Mouse (Mus musculus): ENCODE results near the gene Gm10334. TPM values are rescaled to one million over a fixed set of nuclear protein-coding genes. Genes with fewer than 3 reads are reported as not detected.
"Not testable (repeated sequence)": the region's sequence is repeated elsewhere in the genome, so short reads cannot be mapped to it uniquely, and the experiment has no call there.

Gm10334 gene
- not detected in 2 replicates for polyA plus RNA-seq (2014; fragmentation: Nextera tagmentation; extraction: Ambion mirVana)

DNA sequence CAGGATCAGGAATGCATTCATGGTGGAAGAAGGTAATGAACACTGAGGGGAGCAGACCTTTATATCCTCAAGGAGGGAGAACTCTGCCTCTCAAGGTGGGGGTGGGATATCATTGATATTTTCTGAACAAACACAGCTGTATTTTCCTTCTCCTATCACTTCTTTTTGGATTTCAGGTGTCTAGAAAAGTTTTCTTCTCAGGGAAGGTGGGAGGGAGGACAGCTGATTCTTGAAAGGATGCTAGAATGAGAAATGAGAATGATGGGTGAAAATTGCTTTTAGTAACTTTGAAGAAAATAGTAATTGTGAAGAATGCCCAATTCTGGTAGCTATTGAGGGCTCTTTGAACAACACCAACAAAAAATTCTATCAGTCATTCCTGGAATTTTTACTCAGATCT lies at the start of gene Gm10334:
Gene Gm10334 (minus strand): TSS at position 101 of the 400 bp plus-strand sequence.
- H3K27me3 ChIP-seq (replicated peaks; ENCODE audit: control insufficient read depth, insufficient read depth, low read length); H3K36me3 ChIP-seq (ENCODE audit: control insufficient read depth, insufficient read depth, low read length); H3K27ac ChIP-seq (replicated peaks; ENCODE audit: low read depth, low read length); DNase-seq (ENCODE audit: low spot score); H3K9ac ChIP-seq (ENCODE audit: low read depth, low read length); H3K9me3 ChIP-seq (ENCODE audit: control insufficient read depth, low read length); H3K4me2 ChIP-seq (ENCODE audit: low read depth, low read length); H3K4me3 ChIP-seq (ENCODE audit: low read depth, low read length); ATAC-seq (ENCODE audit: low read depth); H3K4me1 ChIP-seq (ENCODE audit: control insufficient read depth, insufficient read depth, low read length): not testable (repeated sequence)

DNA sequence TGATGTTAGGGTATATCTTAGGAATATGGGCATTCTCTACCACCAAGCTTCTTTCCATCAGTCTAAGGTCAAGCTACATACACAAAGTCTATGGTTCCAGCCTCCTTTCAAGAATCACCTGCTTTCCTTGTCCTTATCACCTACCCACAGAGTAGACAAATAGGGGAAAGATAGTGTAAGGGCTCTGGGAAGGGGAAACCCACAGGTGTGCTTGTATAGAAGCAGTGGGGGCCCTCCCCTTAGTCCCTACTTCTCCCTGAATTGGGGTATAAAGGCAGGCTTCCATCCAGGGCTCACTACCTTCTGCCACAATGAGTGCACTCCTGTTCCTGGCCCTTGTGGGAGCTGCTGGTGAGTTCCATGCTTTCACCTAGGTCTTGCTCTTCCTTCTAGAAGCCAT lies 12.7 kb upstream of the Gm10334 start, which contains the start of gene Prss1:
Gene Prss1 (plus strand): TSS at position 301 of the 400 bp plus-strand sequence.
- not testable (repeated sequence) for ATAC-seq (ENCODE audit: low read depth); H3K36me3 ChIP-seq (ENCODE audit: control insufficient read depth, insufficient read depth, low read length); H3K4me1 ChIP-seq (ENCODE audit: control insufficient read depth, insufficient read depth, low read length); H3K4me2 ChIP-seq (ENCODE audit: low read depth, low read length); H3K9ac ChIP-seq (ENCODE audit: low read depth, low read length); H3K9me3 ChIP-seq (ENCODE audit: control insufficient read depth, low read length); H3K4me3 ChIP-seq (ENCODE audit: low read depth, low read length); H3K27ac ChIP-seq (replicated peaks; ENCODE audit: low read depth, low read length); H3K27me3 ChIP-seq (replicated peaks; ENCODE audit: control insufficient read depth, insufficient read depth, low read length); DNase-seq (ENCODE audit: low spot score)

DNA sequence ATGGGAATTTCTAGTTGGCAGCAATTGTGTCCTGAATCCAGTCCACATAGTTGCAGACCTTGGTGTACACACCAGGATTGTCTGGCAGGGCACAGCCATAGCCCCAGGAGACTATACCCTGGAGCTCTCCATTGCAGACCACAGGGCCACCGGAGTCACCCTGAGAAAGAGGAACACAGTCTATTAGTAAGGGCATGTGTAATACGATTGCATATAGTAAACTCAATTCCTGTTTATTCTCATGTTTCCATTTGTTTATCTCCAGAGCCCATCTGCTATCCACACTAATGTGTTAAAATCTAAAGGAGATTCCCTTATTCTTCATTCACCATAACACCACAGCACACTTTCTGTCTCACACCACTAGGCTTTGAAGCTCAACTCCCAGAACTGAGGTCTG lies 3.7 kb downstream of the Gm10334 start:
- H3K4me1 ChIP-seq (ENCODE audit: control insufficient read depth, insufficient read depth, low read length); H3K4me2 ChIP-seq (ENCODE audit: low read depth, low read length); ATAC-seq (ENCODE audit: low read depth); H3K27me3 ChIP-seq (replicated peaks; ENCODE audit: control insufficient read depth, insufficient read depth, low read length); H3K36me3 ChIP-seq (ENCODE audit: control insufficient read depth, insufficient read depth, low read length); H3K4me3 ChIP-seq (ENCODE audit: low read depth, low read length); H3K9me3 ChIP-seq (ENCODE audit: control insufficient read depth, low read length); H3K27ac ChIP-seq (replicated peaks; ENCODE audit: low read depth, low read length); H3K9ac ChIP-seq (ENCODE audit: low read depth, low read length); DNase-seq (ENCODE audit: low spot score): not testable (repeated sequence)
- WGBS = no CpG with 5 or more reads among the region's 2 CpGs

Other genes starting within 250 kb of the Gm10334 start
- not detected in 2 replicates for gene Try4, start 143.9 kb downstream of the Gm10334 start, polyA plus RNA-seq (2014; fragmentation: Nextera tagmentation; extraction: Ambion mirVana)
- gene Try5, start 129.3 kb downstream of the Gm10334 start, polyA plus RNA-seq (2014; fragmentation: Nextera tagmentation; extraction: Ambion mirVana) = not detected in 2 replicates
- not detected in 2 replicates for gene Try10, start 92.0 kb downstream of the Gm10334 start, polyA plus RNA-seq (2014; fragmentation: Nextera tagmentation; extraction: Ambion mirVana)
- not detected in 2 replicates for gene Prss3, start 68.5 kb downstream of the Gm10334 start, polyA plus RNA-seq (2014; fragmentation: Nextera tagmentation; extraction: Ambion mirVana)
- not detected in 2 replicates for gene Gm5771, start 53.8 kb downstream of the Gm10334 start, polyA plus RNA-seq (2014; fragmentation: Nextera tagmentation; extraction: Ambion mirVana)
- not detected in 2 replicates for gene Prss1, start 12.8 kb upstream of the Gm10334 start, polyA plus RNA-seq (2014; fragmentation: Nextera tagmentation; extraction: Ambion mirVana)
- gene Prss2, start 75.6 kb upstream of the Gm10334 start, polyA plus RNA-seq (2014; fragmentation: Nextera tagmentation; extraction: Ambion mirVana) = not detected in 2 replicates
- gene Ephb6, start 159.3 kb upstream of the Gm10334 start, polyA plus RNA-seq (2014; fragmentation: Nextera tagmentation; extraction: Ambion mirVana) = 13.8 and 15.4 TPM in 2 replicates
- 0.67 and 0.69 TPM in 2 replicates for gene Trpv6, start 190.3 kb upstream of the Gm10334 start, polyA plus RNA-seq (2014; fragmentation: Nextera tagmentation; extraction: Ambion mirVana)
- not detected in 2 replicates for gene Trpv5, start 234.6 kb upstream of the Gm10334 start, polyA plus RNA-seq (2014; fragmentation: Nextera tagmentation; extraction: Ambion mirVana)
- not detected in 2 replicates for gene Llcfc1, start 238.3 kb upstream of the Gm10334 start, polyA plus RNA-seq (2014; fragmentation: Nextera tagmentation; extraction: Ambion mirVana)

Measured in embryonic facial prominence, embryonic 14.5 days (tissue).